Mouse (Mus musculus) lung, embryonic 15.5 days (tissue): ENCODE results near the gene Gm4131. TPM values are rescaled to one million over a fixed set of nuclear protein-coding genes. Genes with fewer than 3 reads are reported as not detected.

Source experiments
- ATAC-seq: fragments of 200-750 bp; cut with Nextera tagmentation; 2 replicates; pipeline ENCODE4 v1.8.0; 2017; ENCODE audit warnings: moderate number of reproducible peaks, borderline replicate concordance; ENCODE audit not compliant: low FRiP score, low TSS enrichment; ENCODE audit errors: extremely low read depth
- H3K27ac ChIP-seq: fragments of 300-500 bp; sonication (generic); 2 replicates; pipeline ENCODE4 v1.5.1; 2015; ENCODE audit warnings: moderate library complexity, mild to moderate bottlenecking, inconsistent platforms
- H3K27me3 ChIP-seq: fragments of 300-500 bp; sonication (generic); 2 replicates; pipeline ENCODE4 v1.6.1; 2015; ENCODE audit warnings: inconsistent platforms
- H3K36me3 ChIP-seq: fragments of 300-500 bp; sonication (generic); 2 replicates; pipeline ENCODE4 v1.6.1; 2015; ENCODE audit warnings: inconsistent platforms
- H3K4me1 ChIP-seq: fragments of 300-500 bp; sonication (generic); 2 replicates; pipeline ENCODE4 v1.6.1; 2015; ENCODE audit warnings: inconsistent platforms
- H3K4me2 ChIP-seq: fragments of 300-500 bp; sonication (generic); 2 replicates; pipeline ENCODE4 v1.6.1; 2015; ENCODE audit warnings: inconsistent platforms, mild to moderate bottlenecking, moderate library complexity
- H3K4me3 ChIP-seq: fragments of 300-500 bp; sonication (generic); 2 replicates; pipeline ENCODE4 v1.5.1; 2015; ENCODE audit warnings: mild to moderate bottlenecking, inconsistent platforms
- H3K9ac ChIP-seq: fragments of 300-500 bp; sonication (generic); 2 replicates; pipeline ENCODE4 v1.6.1; 2015; ENCODE audit warnings: inconsistent platforms
- H3K9me3 ChIP-seq: fragments of 300-500 bp; sonication (generic); 2 replicates; pipeline ENCODE4 v1.6.1; 2016; ENCODE audit warnings: inconsistent platforms
- WGBS: fragments of 180-500 bp; shearing (Covaris S2); methylation state at CpG from one replicate; pipeline ENCODE4 v1.1.7; 2015; 5-methylcytosine and 5-hydroxymethylcytosine counted together
- polyA plus RNA-seq: library from polyadenylated mRNA; unstranded; fragments of >200 nt; fragmentation: Nextera tagmentation; extraction: Ambion mirVana; gene quantifications from 2 replicates; pipeline ENCODE4 v1.2.1, GENCODE M21; 2015

Gm4131 gene
- polyA plus RNA-seq, 1 experiment from 2014 or later = not detected

DNA sequence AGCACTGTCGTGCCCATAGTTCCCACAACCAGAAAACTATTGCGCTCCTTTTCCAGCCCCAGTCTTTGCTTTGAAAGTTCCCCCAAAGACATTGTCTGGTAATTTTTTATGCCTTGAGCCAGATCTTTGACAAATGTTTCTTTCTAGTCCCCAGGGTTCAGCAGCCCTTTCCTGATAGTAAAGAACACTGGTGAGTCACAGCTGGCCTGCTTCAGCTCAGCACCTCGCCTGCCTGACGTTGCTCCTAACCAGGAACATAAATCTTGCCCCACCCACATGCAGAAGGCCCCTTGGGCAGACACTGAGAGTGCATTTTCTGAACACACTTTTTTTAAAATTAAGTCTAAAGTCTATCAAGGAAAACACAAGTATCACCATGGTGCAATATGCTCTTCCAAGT, 3.6 kb upstream of the Gm4131 start:
- Histone ChIP-seq H3K36me3 (no peaks in the 10 kb centered on the region), H3K4me3 (no peak overlapping the region), H3K4me2 (no peak overlapping the region), H3K4me1 (peaks cover 25% of the 10 kb centered on the region; the same call in 1 of the 2 replicates), H3K9ac (no peak overlapping the region), H3K27me3 (no peaks in the 10 kb centered on the region), H3K9me3 (no peaks in the 10 kb centered on the region), H3K27ac (peak overlapping the region; percentile 79)
- WGBS = 24% methylated on average over 4 of the region's 4 CpGs
- ATAC-seq = peak; percentile 89

DNA sequence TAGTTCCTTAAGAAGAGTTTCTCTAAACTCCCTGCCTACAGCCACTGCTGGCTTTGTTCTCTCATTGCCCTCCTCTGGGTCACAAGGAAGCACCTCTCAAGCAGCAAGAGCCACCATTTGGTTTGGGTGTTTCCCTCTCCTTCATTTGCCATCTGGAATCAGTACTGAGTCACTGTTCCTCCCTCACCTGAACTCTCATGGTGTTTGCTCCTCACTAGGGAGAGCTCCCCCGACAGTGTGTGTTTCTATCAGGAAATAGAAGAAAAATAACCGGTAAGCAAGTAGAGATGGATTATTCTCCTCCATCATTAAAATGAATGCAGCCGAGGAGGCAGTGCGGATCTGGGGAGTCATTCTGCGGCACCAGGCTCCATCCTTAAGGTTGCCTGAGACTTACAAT, 2.7 kb upstream of the Gm4131 start:
- Histone ChIP-seq H3K4me2 (no peak overlapping the region), H3K9ac (no peak overlapping the region), H3K27ac (peak overlapping the region; percentile 79), H3K9me3 (no peaks in the 10 kb centered on the region), H3K4me3 (no peak overlapping the region), H3K36me3 (no peaks in the 10 kb centered on the region), H3K27me3 (no peaks in the 10 kb centered on the region), H3K4me1 (peaks cover 25% of the 10 kb centered on the region; the same call in 1 of the 2 replicates)
- ATAC-seq = no peak
- WGBS = 70% methylated on average over 5 of the region's 5 CpGs

DNA sequence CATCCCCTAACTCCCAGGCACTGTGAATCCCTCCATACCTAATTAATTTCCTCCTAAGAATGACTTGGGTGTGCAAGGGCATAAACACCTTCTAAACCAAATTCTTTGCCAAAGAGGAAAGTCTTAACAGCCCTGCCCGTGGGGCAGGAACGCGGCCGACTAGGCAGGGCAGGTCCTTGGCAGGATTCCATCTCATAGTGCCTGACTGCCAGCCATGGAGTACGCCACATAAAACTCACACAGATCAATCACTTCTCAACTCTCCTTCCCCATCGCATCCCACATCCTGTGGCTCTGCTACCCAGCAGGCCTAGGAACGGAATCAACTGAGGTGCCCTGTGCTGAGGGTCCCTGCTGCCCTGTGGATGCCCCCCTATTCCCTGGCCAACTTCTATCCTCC, 3.0 kb downstream of the Gm4131 start:
- Histone ChIP-seq H3K4me1 (peaks cover 6% of the 10 kb centered on the region; the same call in 1 of the 2 replicates), H3K9ac (no peak overlapping the region), H3K27me3 (no peaks in the 10 kb centered on the region), H3K9me3 (no peaks in the 10 kb centered on the region), H3K36me3 (no peaks in the 10 kb centered on the region), H3K27ac (no peak overlapping the region), H3K4me3 (no peak overlapping the region), H3K4me2 (no peak overlapping the region)
- no peak for ATAC-seq
- 50% methylated on average over 7 of the region's 7 CpGs for WGBS

GRCm38 (mm10) chr14:62561875-62562748, 4.6 kb downstream of the Gm4131 start:
- ATAC-seq = no peak
- 40% methylated on average over 17 of the region's 17 CpGs for WGBS
- H3K4me2 ChIP-seq = no peak overlapping the region

GRCm38 (mm10) chr14:62557111-62557510, 9.6 kb downstream of the Gm4131 start:
- Histone ChIP-seq H3K9ac (no peak overlapping the region), H3K4me2 (peak overlapping the region; percentile 93; the same call in 1 of the 2 replicates), H3K27me3 (peaks cover 22% of the 10 kb centered on the region), H3K9me3 (no peaks in the 10 kb centered on the region), H3K4me1 (peaks cover 21% of the 10 kb centered on the region), H3K36me3 (no peaks in the 10 kb centered on the region), H3K4me3 (no peak overlapping the region), H3K27ac (no peak overlapping the region)
- ATAC-seq = no peak
- WGBS = 73% methylated on average over 3 of the region's 3 CpGs

More at GRCm38 (mm10) chr14:62561875-62562748, 4.6 kb downstream of the Gm4131 start:
- 0 out of 2 replicates have a peak, but pooled peaks cover 4% of the 10 kb centered on the region for H3K27me3 ChIP-seq
- no peak overlapping the region for H3K4me3 ChIP-seq
- H3K27ac ChIP-seq = no peak overlapping the region
- no peak overlapping the region for H3K9ac ChIP-seq
- H3K4me1 ChIP-seq = peaks cover 6% of the 10 kb centered on the region; the same call in 1 of the 2 replicates
- no peaks in the 10 kb centered on the region for H3K9me3 ChIP-seq
- no peaks in the 10 kb centered on the region for H3K36me3 ChIP-seq

DNA sequence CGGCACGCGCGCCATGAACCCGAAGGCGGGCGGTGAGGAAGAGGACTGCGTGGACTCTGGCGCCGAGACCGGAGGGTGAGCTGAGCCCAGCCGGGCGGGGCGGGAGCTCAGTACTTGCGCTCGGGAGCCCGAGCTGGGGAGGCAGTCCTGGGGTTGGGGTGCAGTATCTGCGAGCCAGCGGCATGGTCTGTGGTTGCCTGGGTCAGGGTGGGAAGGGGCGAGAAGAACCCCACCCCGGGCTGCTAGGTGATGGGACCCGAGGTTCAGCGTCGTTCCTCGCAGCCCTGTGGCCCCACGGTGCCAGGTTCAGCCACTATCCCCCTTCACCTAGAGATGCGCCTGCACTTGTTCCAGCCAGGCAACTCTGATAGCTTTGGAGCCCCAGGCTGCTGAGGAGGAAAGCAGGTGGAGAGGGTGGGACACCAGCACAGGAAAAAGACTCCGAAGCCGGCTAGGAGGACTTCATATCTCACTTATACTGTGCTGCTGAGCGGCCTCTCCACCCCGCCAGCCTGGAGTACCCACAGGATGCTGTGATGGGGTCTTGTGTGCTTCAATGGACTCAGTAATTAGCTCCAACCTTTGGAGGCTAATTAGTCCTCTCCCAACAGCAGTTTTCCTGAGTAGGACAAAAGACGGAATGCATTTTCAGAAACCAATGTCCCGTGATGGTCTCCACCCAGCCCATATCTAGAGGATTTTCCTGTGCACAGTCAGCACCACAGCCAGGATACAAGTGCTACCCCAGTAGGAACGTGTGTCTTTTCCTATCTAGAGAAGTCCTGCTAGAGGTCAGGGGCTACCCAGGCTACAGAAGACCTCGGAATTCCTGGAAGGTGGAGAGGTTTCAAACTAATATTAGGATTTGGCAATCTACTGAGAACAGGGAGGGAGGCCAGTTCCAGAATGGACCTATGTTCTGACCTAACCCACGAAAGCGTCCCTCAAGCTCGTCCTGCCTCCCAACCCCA, 10.6 kb downstream of the Gm4131 start:
- WGBS = 9% methylated on average over 38 of the region's 38 CpGs
- peak overlapping the region; percentile 69 for H3K4me3 ChIP-seq

GRCm38 (mm10) chr14:62555309-62555829, 11.4 kb downstream of the Gm4131 start, which contains the start of gene Fam124a:
Gene Fam124a, plus strand, starts transcription at chr14:62555737.
- H3K27ac ChIP-seq = no peak within 1 kb of the TSS
- peaks cover 22% of the 10 kb centered on the region for H3K27me3 ChIP-seq
- peak; percentile 89 for ATAC-seq
- H3K4me1 ChIP-seq = peaks cover 16% of the 10 kb centered on the region
- H3K4me3 ChIP-seq = peak within 1 kb of the TSS; percentile 69
- peak within 1 kb of the TSS; percentile 58 for H3K9ac ChIP-seq
- H3K36me3 ChIP-seq = no peaks in the 10 kb centered on the region
- peak within 1 kb of the TSS; percentile 93 for H3K4me2 ChIP-seq
- H3K9me3 ChIP-seq = no peaks in the 10 kb centered on the region
- WGBS = under 1% methylated on average over 50 of the region's 51 CpGs

More for the DNA sequence above, 10.6 kb downstream of the Gm4131 start:
- H3K36me3 ChIP-seq = no peaks in the 10 kb centered on the region
- no peaks in the 10 kb centered on the region for H3K9me3 ChIP-seq
- peaks cover 16% of the 10 kb centered on the region for H3K4me1 ChIP-seq
- H3K9ac ChIP-seq = peak overlapping the region; percentile 58
- ATAC-seq = no peak; the same call in 1 of the 2 replicates
- peak overlapping the region; percentile 93 for H3K4me2 ChIP-seq
- no peak overlapping the region for H3K27ac ChIP-seq
- peaks cover 22% of the 10 kb centered on the region for H3K27me3 ChIP-seq

- Histone ChIP-seq H3K36me3 (no peaks in the 10 kb centered on the region), H3K4me3 (no peak overlapping the region), H3K4me1 (peaks cover 16% of the 10 kb centered on the region), H3K9me3 (no peaks in the 10 kb centered on the region), H3K27ac (no peak overlapping the region), H3K9ac (no peak overlapping the region), H3K27me3 (peaks cover 22% of the 10 kb centered on the region), H3K4me2 (no peak overlapping the region)
- WGBS = 77% methylated on average over 5 of the region's 5 CpGs
- no peak for ATAC-seq
Measured at GRCm38 (mm10) chr14:62553786-62554185, 12.9 kb downstream of the Gm4131 start.

DNA sequence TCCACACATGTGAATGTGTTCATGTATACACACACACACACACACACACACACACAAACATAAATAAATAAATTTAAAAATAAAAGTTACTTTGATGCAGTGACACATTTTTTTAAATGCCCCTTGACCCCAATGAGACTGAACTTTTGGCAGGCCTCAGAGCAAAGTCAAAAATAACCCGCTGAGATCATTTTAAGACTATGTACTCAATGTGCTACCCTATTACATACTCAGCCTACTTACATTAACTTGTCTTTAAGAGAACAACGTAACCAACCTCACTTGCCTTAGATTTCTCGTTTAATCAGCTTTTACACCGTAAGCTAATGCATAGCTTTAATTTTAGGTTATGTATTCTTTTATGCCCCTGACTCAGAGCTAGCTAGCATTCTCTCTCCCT, 13.9 kb downstream of the Gm4131 start:
- Histone ChIP-seq H3K9me3 (no peaks in the 10 kb centered on the region), H3K27me3 (peaks cover 18% of the 10 kb centered on the region), H3K36me3 (no peaks in the 10 kb centered on the region), H3K4me1 (peaks cover 16% of the 10 kb centered on the region), H3K27ac (no peak overlapping the region), H3K4me2 (no peak overlapping the region), H3K9ac (no peak overlapping the region), H3K4me3 (no peak overlapping the region)
- 79% methylated on average over 4 of the region's 4 CpGs for WGBS
- ATAC-seq = no peak

DNA sequence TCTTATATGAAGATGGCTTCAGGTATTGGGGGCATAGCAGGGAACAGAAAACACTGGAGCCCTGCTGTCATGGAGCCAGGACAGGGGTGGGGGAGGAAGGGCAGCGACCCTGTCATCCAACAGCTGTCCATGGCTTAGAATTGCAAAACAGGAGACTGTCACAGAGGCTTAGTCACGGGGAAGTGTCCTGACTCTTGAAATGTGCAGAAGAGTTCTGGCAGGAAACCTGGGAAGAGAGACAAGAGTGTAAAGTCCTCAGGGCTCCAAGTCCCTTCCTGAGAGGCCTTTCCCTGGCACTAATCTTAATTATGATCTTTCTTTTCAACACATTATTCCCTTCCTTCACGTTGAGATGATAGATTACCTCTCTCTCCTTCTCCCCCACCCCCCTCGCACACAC, 16.6 kb downstream of the Gm4131 start:
- no peaks in the 10 kb centered on the region for H3K9me3 ChIP-seq
- no peak overlapping the region for H3K9ac ChIP-seq
- H3K27me3 ChIP-seq = peaks cover 6% of the 10 kb centered on the region; the same call in 1 of the 2 replicates
- no peak overlapping the region for H3K4me2 ChIP-seq
- ATAC-seq = no peak
- 14% methylated on average over 3 of the region's 4 CpGs for WGBS
- H3K4me1 ChIP-seq = peaks cover 8% of the 10 kb centered on the region; the same call in 1 of the 2 replicates
- H3K36me3 ChIP-seq = no peaks in the 10 kb centered on the region
- no peak overlapping the region for H3K27ac ChIP-seq
- no peak overlapping the region for H3K4me3 ChIP-seq

GRCm38 (mm10) chr14:62546746-62547145, 20.0 kb downstream of the Gm4131 start:
- Histone ChIP-seq H3K36me3 (no peaks in the 10 kb centered on the region), H3K27ac (no peak overlapping the region), H3K9ac (no peak overlapping the region), H3K9me3 (no peaks in the 10 kb centered on the region), H3K4me2 (no peak overlapping the region), H3K27me3 (no peaks in the 10 kb centered on the region), H3K4me3 (no peak overlapping the region), H3K4me1 (0 out of 2 replicates have a peak, but pooled peaks cover 3% of the 10 kb centered on the region)
- WGBS = 21% methylated on average over 4 of the region's 4 CpGs
- no peak for ATAC-seq
